In genomic region chr16:31826049-31826448, GRCm38 (mm10) we compare ENCODE assay signal across 19 mouse cellular contexts. TPM values are rescaled to one million over a fixed set of nuclear protein-coding genes. Genes with fewer than 3 reads are reported as not detected.
DNase-seq lines count a peak whose midpoint lies in the region; ATAC-seq and TF ChIP-seq lines count a peak whose summit lies in the region.
"Had no signal": no experiment of that assay in that cellular context is flagged by ENCODE, and none has a peak within 500 bp of the region (broad histone marks: within the 10 kb centered on the region; RNA-seq: fewer than 3 reads in every experiment).

No protein-coding gene starts in this region.

- no peak overlapping the region for H3K9ac ChIP-seq in forebrain, embryonic 12.5 days
- H3K9ac ChIP-seq in forebrain, postnatal 0 days: no peak overlapping the region
- no peak overlapping the region for H3K9ac ChIP-seq in neural tube, embryonic 11.5 days (ENCODE audit: low read length)
- no peak overlapping the region for H3K9ac ChIP-seq in neural tube, embryonic 15.5 days (replicated peaks)
- H3K9ac ChIP-seq: liver, embryonic 14.5 days; neural tube, embryonic 12.5 days; stomach, embryonic 15.5 days had no signal

- DNase-seq in forebrain, postnatal 0 days: no peak
- DNase-seq in neural tube, embryonic 11.5 days (ENCODE audit: low spot score): peak; percentile 47
- DNase-seq in embryo, embryonic 9.5 days (ENCODE audit: extremely low spot score): peak; percentile 18
- peak; percentile 69 for DNase-seq in retina, postnatal 1 day
- no peak for DNase-seq in lung, adult 18-20 months
- no peak for DNase-seq in right cerebral cortex, adult 2 months (ENCODE audit: low spot score in 2 of 2)
- DNase-seq: adrenal gland, postnatal 25 days; heart, adult 2 months; heart, postnatal 10 days; lung, postnatal 14 days had no signal

- no peak overlapping the region for H3K4me2 ChIP-seq in forebrain, embryonic 12.5 days
- no peak overlapping the region for H3K4me2 ChIP-seq in forebrain, postnatal 0 days (ENCODE audit: low read depth)
- H3K4me2 ChIP-seq in neural tube, embryonic 11.5 days (ENCODE audit: low read depth): no peak overlapping the region
- H3K4me2 ChIP-seq in neural tube, embryonic 15.5 days: no peak overlapping the region
- H3K4me2 ChIP-seq: neural tube, embryonic 12.5 days; stomach, embryonic 15.5 days had no signal

- no peak overlapping the region for H3K27ac ChIP-seq in forebrain, embryonic 12.5 days
- no peak overlapping the region for H3K27ac ChIP-seq in forebrain, postnatal 0 days (ENCODE audit: low read depth, low read length)
- H3K27ac ChIP-seq in neural tube, embryonic 11.5 days (ENCODE audit: low read depth, low read length): no peak overlapping the region
- H3K27ac ChIP-seq in neural tube, embryonic 15.5 days (replicated peaks): no peak overlapping the region
- H3K27ac ChIP-seq: heart, adult 2 months; liver, embryonic 14.5 days; neural tube, embryonic 12.5 days; stomach, embryonic 15.5 days had no signal

- ATAC-seq in forebrain, embryonic 12.5 days (ENCODE audit: low FRiP score): 0 out of 2 replicates have a peak, but pooled peaks have one; percentile 51
- no peak for ATAC-seq in forebrain, postnatal 0 days
- no peak for ATAC-seq in neural tube, embryonic 11.5 days (ENCODE audit: insufficient read depth, low FRiP score, low TSS enrichment)
- ATAC-seq in neural tube, embryonic 15.5 days (ENCODE audit: low FRiP score): no peak

- peaks cover 5% of the 10 kb centered on the region; the same call in 1 of the 2 replicates for H3K4me1 ChIP-seq in forebrain, embryonic 12.5 days
- no peaks in the 10 kb centered on the region for H3K4me1 ChIP-seq in forebrain, postnatal 0 days (ENCODE audit: insufficient read depth)
- H3K4me1 ChIP-seq in neural tube, embryonic 11.5 days (ENCODE audit: control insufficient read depth, insufficient read depth, low read length): no peaks in the 10 kb centered on the region
- no peaks in the 10 kb centered on the region for H3K4me1 ChIP-seq in neural tube, embryonic 15.5 days
- H3K4me1 ChIP-seq: stomach, embryonic 15.5 days had no signal

- no peak for TF ChIP-seq CTCF in forebrain, postnatal 0 days (IDR thresholded peaks at IDR 0.05; ENCODE audit: low read depth)

- no peaks in the 10 kb centered on the region for H3K9me3 ChIP-seq in forebrain, embryonic 12.5 days
- no peaks in the 10 kb centered on the region for H3K9me3 ChIP-seq in forebrain, postnatal 0 days (ENCODE audit: low read length)
- no peaks in the 10 kb centered on the region for H3K9me3 ChIP-seq in neural tube, embryonic 11.5 days (ENCODE audit: control insufficient read depth, low read length)
- H3K9me3 ChIP-seq in neural tube, embryonic 15.5 days (replicated peaks): no peaks in the 10 kb centered on the region
- H3K9me3 ChIP-seq: G1E; neural tube, embryonic 12.5 days; stomach, embryonic 15.5 days had no signal

- WGBS in forebrain, embryonic 12.5 days: 16% methylated on average over 4 of the region's 4 CpGs
- 22% methylated on average over 4 of the region's 4 CpGs for WGBS in forebrain, postnatal 0 days
- WGBS in neural tube, embryonic 11.5 days: 39% methylated on average over 4 of the region's 4 CpGs
- 33% methylated on average over 4 of the region's 4 CpGs for WGBS in neural tube, embryonic 15.5 days

- H3K27me3 ChIP-seq in forebrain, embryonic 12.5 days: no peaks in the 10 kb centered on the region
- no peaks in the 10 kb centered on the region for H3K27me3 ChIP-seq in forebrain, postnatal 0 days (ENCODE audit: insufficient read depth, low read length)
- H3K27me3 ChIP-seq in neural tube, embryonic 11.5 days (ENCODE audit: control insufficient read depth, insufficient read depth, low read length): no peaks in the 10 kb centered on the region
- no peaks in the 10 kb centered on the region for H3K27me3 ChIP-seq in neural tube, embryonic 15.5 days (replicated peaks)
- H3K27me3 ChIP-seq: neural tube, embryonic 12.5 days; stomach, embryonic 15.5 days had no signal

- H3K36me3 ChIP-seq in forebrain, embryonic 12.5 days (replicated peaks): 0 out of 2 replicates have a peak, but pooled peaks cover 5% of the 10 kb centered on the region
- H3K36me3 ChIP-seq in forebrain, postnatal 0 days (ENCODE audit: insufficient read depth): no peaks in the 10 kb centered on the region
- no peaks in the 10 kb centered on the region for H3K36me3 ChIP-seq in neural tube, embryonic 11.5 days (ENCODE audit: control insufficient read depth, insufficient read depth, low read length)
- no peaks in the 10 kb centered on the region for H3K36me3 ChIP-seq in neural tube, embryonic 15.5 days

- H3K4me3 ChIP-seq in forebrain, embryonic 12.5 days (replicated peaks): no peak overlapping the region
- H3K4me3 ChIP-seq in forebrain, postnatal 0 days (ENCODE audit: low read depth, low read length): no peak overlapping the region
- H3K4me3 ChIP-seq in neural tube, embryonic 11.5 days (ENCODE audit: low read depth, low read length): no peak overlapping the region
- no peak overlapping the region for H3K4me3 ChIP-seq in neural tube, embryonic 15.5 days (replicated peaks)
- H3K4me3 ChIP-seq: erythroblast, embryonic 14.5 days; heart, adult 2 months; neural tube, embryonic 12.5 days; stomach, embryonic 15.5 days had no signal

RNA-seq across cellular contexts. Expression of gene Meltf, which starts 52.6 kb away (rescaled TPM):
- polyA plus RNA-seq in forebrain, embryonic 12.5 days (2016; fragmentation: Nextera tagmentation; extraction: Ambion mirVana): 0.09 TPM in 2 replicates
- 0.54 and 0.67 TPM in 2 replicates for total RNA-seq in forebrain, postnatal 0 days (2014; rRNA removed)
- polyA plus RNA-seq in forebrain, postnatal 0 days (2015; fragmentation: Nextera tagmentation; extraction: Ambion mirVana): 0.23 and 0.36 TPM in 2 replicates
- polyA plus RNA-seq in neural tube, embryonic 11.5 days (2014; fragmentation: Nextera tagmentation; extraction: Ambion mirVana): 0.15 TPM in 1 of 2 replicates, not detected in the other
- polyA plus RNA-seq in neural tube, embryonic 15.5 days (2015; fragmentation: Nextera tagmentation; extraction: Ambion mirVana): 0.42 and 0.61 TPM in 2 replicates
- total RNA-seq: adrenal gland, postnatal 25 days; heart, adult 2 months; megakaryocyte-erythroid progenitor cell, adult 5-6 weeks had no signal
- polyA plus RNA-seq: C2C12; erythroblast, embryonic 14.5 days; G1E had no signal

Comparison
In these comparisons a context has a peak if more than half of its experiments do, and no peak if none do; other contexts are left out.
1. DNase-seq: peak in neural tube, embryonic 11.5 days (single experiment), embryo, embryonic 9.5 days (single experiment) and retina, postnatal 1 day (single experiment); none in forebrain, postnatal 0 days (single experiment), lung, adult 18-20 months (0 of 2) and right cerebral cortex, adult 2 months (0 of 2).